Mouse (Mus musculus) kidney, embryonic 15.5 days (tissue): Measurements from ENCODE around the gene Ltb4r1. TPM values are rescaled to one million over a fixed set of nuclear protein-coding genes. Genes with fewer than 3 reads are reported as not detected.

Source experiments
- ATAC-seq: fragments of 200-750 bp; cut with Nextera tagmentation; replicated peaks from 2 replicates; pipeline ENCODE4 v1.8.0; 2017; ENCODE audit warnings: moderate TSS enrichment; ENCODE audit not compliant: low FRiP score
- H3K27ac ChIP-seq: fragments of 300-500 bp; sonication (generic); 2 replicates; pipeline ENCODE4 v1.5.1; 2015; ENCODE audit warnings: mild to moderate bottlenecking, inconsistent platforms
- H3K27me3 ChIP-seq: fragments of 300-500 bp; sonication (generic); 2 replicates; pipeline ENCODE4 v1.6.1; 2015; ENCODE audit warnings: inconsistent platforms
- H3K36me3 ChIP-seq: fragments of 300-500 bp; sonication (generic); 2 replicates; pipeline ENCODE4 v1.6.1; 2015; ENCODE audit warnings: inconsistent platforms
- H3K4me1 ChIP-seq: fragments of 300-500 bp; sonication (generic); 2 replicates; pipeline ENCODE4 v1.6.1; 2015; ENCODE audit warnings: inconsistent platforms
- H3K4me2 ChIP-seq: fragments of 300-500 bp; sonication (generic); 2 replicates; pipeline ENCODE4 v1.6.1; 2015; ENCODE audit warnings: moderate library complexity, mild to moderate bottlenecking, inconsistent platforms
- H3K4me3 ChIP-seq: fragments of 300-500 bp; sonication (generic); replicated peaks from 2 replicates; pipeline ENCODE4 v1.5.1; 2015; ENCODE audit warnings: mild to moderate bottlenecking, inconsistent platforms
- H3K9ac ChIP-seq: fragments of 300-500 bp; sonication (generic); 2 replicates; pipeline ENCODE4 v1.6.1; 2015; ENCODE audit warnings: mild to moderate bottlenecking, inconsistent platforms
- H3K9me3 ChIP-seq: fragments of 300-500 bp; sonication (generic); replicated peaks from 2 replicates; pipeline ENCODE4 v1.6.1; 2016; ENCODE audit warnings: inconsistent platforms
- WGBS: fragments of 180-500 bp; shearing (Covaris S2); methylation state at CpG from one replicate; pipeline ENCODE4 v1.1.7; 2015; ENCODE audit warnings: mixed read lengths; 5-methylcytosine and 5-hydroxymethylcytosine counted together
- polyA plus RNA-seq: library from polyadenylated mRNA; unstranded; fragments of >200 nt; fragmentation: Nextera tagmentation; extraction: Ambion mirVana; gene quantifications from 2 replicates; pipeline ENCODE4 v1.2.1, GENCODE M21; 2015

The Ltb4r1 gene
- polyA plus RNA-seq, 1 experiment from 2014 or later, result 0.73 TPM

DNA sequence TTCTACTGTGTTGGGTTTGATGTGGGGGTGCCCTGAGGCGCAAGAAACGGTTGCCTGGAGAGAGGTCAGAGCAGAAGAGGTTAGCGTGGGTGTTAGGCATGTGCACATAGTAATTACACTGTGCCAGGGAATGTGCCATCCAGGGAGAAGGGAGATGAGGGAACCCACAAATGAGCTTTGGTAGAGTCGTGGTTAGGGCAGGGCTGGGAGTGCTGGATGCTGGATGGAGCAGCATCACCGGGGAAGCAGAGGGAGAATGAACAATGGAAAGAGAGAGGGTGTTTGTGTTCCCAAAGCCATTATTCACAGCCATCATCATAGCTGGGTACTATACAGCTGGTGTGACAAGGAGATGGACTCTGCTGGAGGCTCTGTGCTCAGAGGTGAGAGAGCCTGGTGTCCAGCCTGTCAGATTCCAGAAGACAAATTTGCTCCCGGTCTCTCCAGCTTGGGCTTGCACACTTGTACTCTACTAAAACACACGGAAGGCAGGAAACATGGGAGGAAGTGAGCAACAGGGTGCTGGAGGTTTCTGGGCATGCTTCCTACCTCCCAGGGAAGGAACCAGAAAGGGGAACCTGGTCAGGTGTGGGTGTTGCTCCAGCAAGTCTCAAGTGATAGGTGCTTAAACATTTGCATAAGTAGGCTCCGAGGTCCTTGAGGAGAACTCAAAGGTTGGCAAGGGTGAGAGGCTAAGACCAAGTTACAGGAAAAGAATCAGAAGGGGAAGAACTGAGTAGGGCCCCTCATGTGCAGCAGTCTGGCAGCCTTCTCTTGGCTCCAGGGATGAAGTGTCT is 37.7 kb upstream of the Ltb4r1 start:
- Histone ChIP-seq H3K4me3 (no peak overlapping the region), H3K9ac (no peak overlapping the region), H3K27ac (no peak overlapping the region), H3K4me2 (no peak overlapping the region), H3K4me1 (no peaks in the 10 kb centered on the region), H3K27me3 (0 out of 2 replicates have a peak, but pooled peaks cover 7% of the 10 kb centered on the region), H3K36me3 (no peaks in the 10 kb centered on the region), H3K9me3 (no peaks in the 10 kb centered on the region)
- ATAC-seq, result no peak
- WGBS, result 71% methylated on average over 8 of the region's 8 CpGs

DNA sequence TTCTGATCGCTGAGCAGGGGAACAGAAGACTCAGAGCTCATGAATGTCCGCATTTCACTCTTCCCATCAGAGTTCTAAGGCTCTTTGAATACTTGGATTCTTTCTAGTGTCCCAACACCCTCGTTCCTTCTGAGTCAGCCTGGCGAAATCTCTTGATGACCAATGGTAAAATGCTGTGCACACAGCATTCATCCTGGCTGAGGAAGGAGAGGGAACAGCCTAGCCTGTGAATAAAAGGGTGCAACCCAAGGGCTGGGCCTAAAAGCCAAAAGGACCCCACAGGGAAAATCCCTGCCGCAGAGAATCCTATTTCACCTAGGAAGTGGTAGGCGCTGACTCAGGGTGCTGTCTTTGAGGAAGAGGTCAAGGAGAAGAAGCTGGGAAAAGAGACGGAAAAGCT is 35.6 kb upstream of the Ltb4r1 start:
- no peak overlapping the region for H3K9ac ChIP-seq
- no peaks in the 10 kb centered on the region for H3K9me3 ChIP-seq
- H3K36me3 ChIP-seq, result no peaks in the 10 kb centered on the region
- H3K4me2 ChIP-seq, result no peak overlapping the region
- H3K4me1 ChIP-seq, result peaks cover 4% of the 10 kb centered on the region; the same call in 1 of the 2 replicates
- 0 out of 2 replicates have a peak, but pooled peaks cover 7% of the 10 kb centered on the region for H3K27me3 ChIP-seq
- WGBS, result 84% methylated on average over 7 of the region's 7 CpGs
- H3K27ac ChIP-seq, result no peak overlapping the region
- H3K4me3 ChIP-seq, result no peak overlapping the region
- ATAC-seq, result no peak

DNA sequence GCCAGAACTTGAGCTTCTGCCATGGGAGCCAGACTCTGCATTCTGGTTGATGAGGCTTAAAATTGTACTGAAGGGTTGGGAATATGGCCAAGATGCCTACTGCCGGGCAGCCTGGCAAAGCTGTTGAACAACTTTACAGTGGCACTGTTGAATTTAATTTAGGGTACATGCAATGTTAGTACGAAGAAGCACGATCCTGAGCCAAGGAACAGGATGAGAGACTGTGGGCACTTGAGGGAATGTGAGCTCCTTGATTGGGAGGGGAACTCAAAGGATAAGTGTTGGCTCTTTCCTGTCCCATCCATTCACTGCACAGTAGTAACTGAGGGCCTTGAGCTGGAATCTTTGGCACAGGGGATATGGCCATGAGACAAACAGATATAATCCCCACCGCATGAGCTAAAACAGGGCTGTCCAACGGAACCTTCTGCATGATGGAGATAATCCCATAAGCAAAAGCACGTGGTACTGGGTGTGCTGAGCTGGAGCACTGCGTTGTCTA is 35.2 kb upstream of the Ltb4r1 start:
- no peak overlapping the region for H3K9ac ChIP-seq
- ATAC-seq, result no peak
- H3K27ac ChIP-seq, result no peak overlapping the region
- no peak overlapping the region for H3K4me2 ChIP-seq
- WGBS, result 85% methylated on average over 7 of the region's 7 CpGs
- peaks cover 4% of the 10 kb centered on the region; the same call in 1 of the 2 replicates for H3K4me1 ChIP-seq
- H3K27me3 ChIP-seq, result 0 out of 2 replicates have a peak, but pooled peaks cover 7% of the 10 kb centered on the region
- H3K4me3 ChIP-seq, result no peak overlapping the region
- H3K36me3 ChIP-seq, result no peaks in the 10 kb centered on the region
- no peaks in the 10 kb centered on the region for H3K9me3 ChIP-seq

DNA sequence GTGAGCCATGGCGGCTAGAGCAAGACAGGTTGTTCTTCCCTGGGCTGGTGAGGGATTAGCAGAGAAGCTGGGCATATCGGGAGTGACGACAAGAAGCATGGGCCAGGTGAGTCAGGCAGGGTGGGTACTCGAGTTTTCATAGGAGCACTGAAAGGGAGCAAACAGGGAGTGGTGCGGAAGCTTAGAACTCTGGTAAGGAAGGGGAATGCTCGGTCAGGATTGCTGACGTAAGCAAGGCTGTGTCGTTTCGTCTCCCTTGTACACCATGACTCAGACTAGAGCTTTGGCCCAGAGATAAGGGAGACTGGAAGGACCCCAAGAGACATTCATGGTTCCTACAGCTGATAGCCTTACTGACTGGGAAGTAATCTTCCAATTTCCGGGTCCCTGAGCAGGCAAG is 31.9 kb upstream of the Ltb4r1 start:
- no peaks in the 10 kb centered on the region for H3K9me3 ChIP-seq
- H3K4me3 ChIP-seq, result no peak overlapping the region
- peaks cover 4% of the 10 kb centered on the region; the same call in 1 of the 2 replicates for H3K4me1 ChIP-seq
- WGBS, result 77% methylated on average over 10 of the region's 10 CpGs
- H3K9ac ChIP-seq, result no peak overlapping the region
- no peaks in the 10 kb centered on the region for H3K27me3 ChIP-seq
- peaks cover 12% of the 10 kb centered on the region for H3K36me3 ChIP-seq
- no peak for ATAC-seq
- H3K4me2 ChIP-seq, result no peak overlapping the region
- no peak overlapping the region for H3K27ac ChIP-seq

DNA sequence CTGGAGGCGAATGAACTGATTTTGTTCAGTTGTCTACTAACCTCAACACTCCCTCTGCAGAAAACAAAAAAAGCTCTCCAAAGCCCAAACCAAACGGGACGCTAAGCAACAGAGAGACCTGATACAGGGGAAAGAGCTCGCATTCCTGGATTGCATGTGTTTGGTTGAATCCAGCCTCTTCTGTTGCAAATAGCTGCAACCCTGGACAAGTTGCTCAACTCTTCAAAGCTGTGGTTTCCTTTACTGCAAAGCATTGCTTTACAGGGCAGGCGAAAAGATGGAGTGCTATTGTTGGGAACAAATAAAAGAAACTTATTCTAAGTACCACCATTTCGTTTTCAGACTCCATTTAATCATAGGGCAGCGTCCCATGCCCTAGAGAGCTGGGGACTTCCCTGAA is 30.9 kb upstream of the Ltb4r1 start:
- H3K9ac ChIP-seq, result no peak overlapping the region
- H3K27me3 ChIP-seq, result no peaks in the 10 kb centered on the region
- H3K36me3 ChIP-seq, result peaks cover 22% of the 10 kb centered on the region
- no peak overlapping the region for H3K4me3 ChIP-seq
- no peak overlapping the region for H3K27ac ChIP-seq
- no peak for ATAC-seq
- H3K9me3 ChIP-seq, result no peaks in the 10 kb centered on the region
- WGBS, result 77% methylated on average over 7 of the region's 7 CpGs
- H3K4me1 ChIP-seq, result peaks cover 4% of the 10 kb centered on the region; the same call in 1 of the 2 replicates
- no peak overlapping the region for H3K4me2 ChIP-seq

DNA sequence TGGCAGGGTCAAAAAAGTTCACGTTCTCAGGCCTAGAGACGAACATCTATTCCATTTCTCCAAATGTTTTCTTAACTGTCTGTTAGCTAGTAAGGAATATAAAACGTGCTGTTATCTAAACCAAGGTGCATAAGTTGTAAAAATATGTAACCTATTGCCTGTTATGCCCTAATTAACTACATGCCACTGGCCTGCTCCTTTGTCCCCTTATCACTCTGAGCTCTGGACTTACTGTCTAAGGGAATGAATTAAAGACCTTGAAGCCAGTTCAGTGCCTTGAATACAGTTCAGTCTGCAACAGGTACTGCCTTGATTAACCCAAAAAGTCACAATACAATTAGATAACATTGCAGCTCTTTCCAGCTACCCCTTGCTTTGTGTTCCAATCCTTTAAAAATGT is 30.4 kb upstream of the Ltb4r1 start:
- H3K4me3 ChIP-seq, result no peak overlapping the region
- no peak overlapping the region for H3K27ac ChIP-seq
- H3K4me1 ChIP-seq, result peaks cover 4% of the 10 kb centered on the region; the same call in 1 of the 2 replicates
- no peaks in the 10 kb centered on the region for H3K27me3 ChIP-seq
- peaks cover 27% of the 10 kb centered on the region for H3K36me3 ChIP-seq
- WGBS, result 55% methylated on average over 3 of the region's 3 CpGs
- H3K9ac ChIP-seq, result no peak overlapping the region
- no peak overlapping the region for H3K4me2 ChIP-seq
- no peak for ATAC-seq
- no peaks in the 10 kb centered on the region for H3K9me3 ChIP-seq

DNA sequence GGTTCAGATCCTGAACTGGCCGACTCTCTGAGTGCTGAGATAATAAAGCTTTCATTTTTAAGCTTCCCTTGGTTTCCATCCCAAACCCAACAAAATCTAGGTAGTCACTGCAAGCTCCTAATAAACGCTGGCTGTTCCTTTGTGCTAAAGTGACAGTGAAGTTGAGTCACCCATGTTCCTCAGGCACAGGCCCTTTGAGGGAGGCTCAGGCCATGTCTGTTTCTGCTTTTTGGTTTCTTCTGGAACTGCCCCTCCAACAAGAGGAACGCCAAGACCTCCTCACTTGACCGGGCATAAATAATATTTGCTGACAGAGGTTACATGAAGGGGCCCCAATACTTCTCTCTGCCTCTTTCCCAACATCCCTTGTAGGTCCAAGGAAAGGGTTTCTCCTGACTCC is 30.0 kb upstream of the Ltb4r1 start:
- peaks cover 4% of the 10 kb centered on the region; the same call in 1 of the 2 replicates for H3K4me1 ChIP-seq
- WGBS, result 77% methylated on average over 4 of the region's 4 CpGs
- H3K9ac ChIP-seq, result no peak overlapping the region
- ATAC-seq, result no peak
- H3K9me3 ChIP-seq, result no peaks in the 10 kb centered on the region
- no peak overlapping the region for H3K4me2 ChIP-seq
- no peaks in the 10 kb centered on the region for H3K27me3 ChIP-seq
- H3K36me3 ChIP-seq, result peaks cover 31% of the 10 kb centered on the region
- no peak overlapping the region for H3K27ac ChIP-seq
- H3K4me3 ChIP-seq, result no peak overlapping the region

DNA sequence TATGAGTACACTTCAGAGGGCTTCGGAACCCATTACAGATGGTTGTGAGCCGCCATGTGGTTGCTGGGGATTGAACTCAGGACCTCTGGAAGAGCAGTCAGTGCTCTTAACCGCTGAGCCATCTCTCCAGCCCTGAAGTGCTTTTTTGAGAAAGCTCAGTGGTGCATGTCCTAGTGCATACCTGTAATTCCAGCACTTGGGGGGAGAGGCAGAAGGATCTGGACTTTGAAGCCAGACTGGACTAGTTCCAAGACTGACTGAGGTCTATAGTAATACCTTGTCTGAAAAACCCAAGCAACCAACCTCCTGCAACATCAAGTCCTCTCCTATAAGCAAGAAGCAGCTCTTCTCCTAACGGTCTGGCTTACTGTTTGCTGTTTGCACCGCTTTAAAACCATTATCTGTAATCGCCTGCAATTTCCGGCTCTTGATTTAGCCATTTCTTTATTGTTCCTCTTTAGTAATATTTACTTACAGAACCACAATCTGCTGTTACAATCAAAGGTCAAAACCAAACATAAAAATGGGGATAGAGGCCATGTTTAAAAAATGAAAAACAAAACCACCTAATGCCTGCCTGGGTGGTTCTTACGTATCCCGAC is 28.6 kb upstream of the Ltb4r1 start:
- 0 out of 2 replicates have a peak overlapping the region, but pooled peaks have one; percentile 15 for H3K27ac ChIP-seq
- H3K9ac ChIP-seq, result no peak overlapping the region
- H3K36me3 ChIP-seq, result peaks cover 38% of the 10 kb centered on the region
- H3K4me2 ChIP-seq, result no peak overlapping the region
- WGBS, result 83% methylated on average over 9 of the region's 9 CpGs
- peak; percentile 69; the same call in 1 of the 2 replicates for ATAC-seq
- H3K4me3 ChIP-seq, result no peak overlapping the region
- peaks cover 4% of the 10 kb centered on the region; the same call in 1 of the 2 replicates for H3K4me1 ChIP-seq
- H3K27me3 ChIP-seq, result no peaks in the 10 kb centered on the region
- H3K9me3 ChIP-seq, result no peaks in the 10 kb centered on the region

DNA sequence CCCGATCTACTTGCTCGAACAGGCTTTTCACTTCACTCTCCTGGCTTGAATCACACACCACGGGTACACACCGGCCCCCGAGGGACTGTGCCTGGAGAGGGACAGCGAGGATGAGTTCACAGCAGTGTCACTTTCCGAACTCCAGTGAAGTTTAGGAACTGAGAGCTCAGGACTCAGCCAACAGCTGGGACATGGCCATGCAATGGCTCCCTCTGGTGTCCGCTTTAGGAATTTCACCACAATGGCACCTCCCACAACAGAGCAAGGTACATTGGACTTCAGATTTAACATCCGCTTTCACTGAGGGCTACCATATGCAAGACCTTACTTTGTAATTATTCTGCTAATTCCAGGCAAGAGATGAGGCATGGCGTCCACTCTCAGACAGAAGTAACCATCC is 22.1 kb upstream of the Ltb4r1 start:
- Histone ChIP-seq H3K4me3 (peak overlapping the region; percentile 3), H3K9me3 (no peaks in the 10 kb centered on the region), H3K27ac (no peak overlapping the region), H3K4me2 (peak overlapping the region; percentile 42), H3K36me3 (peaks cover 56% of the 10 kb centered on the region), H3K4me1 (peaks cover 36% of the 10 kb centered on the region), H3K9ac (no peak overlapping the region), H3K27me3 (no peaks in the 10 kb centered on the region)
- ATAC-seq, result peak; percentile 74
- WGBS, result 20% methylated on average over 10 of the region's 10 CpGs

DNA sequence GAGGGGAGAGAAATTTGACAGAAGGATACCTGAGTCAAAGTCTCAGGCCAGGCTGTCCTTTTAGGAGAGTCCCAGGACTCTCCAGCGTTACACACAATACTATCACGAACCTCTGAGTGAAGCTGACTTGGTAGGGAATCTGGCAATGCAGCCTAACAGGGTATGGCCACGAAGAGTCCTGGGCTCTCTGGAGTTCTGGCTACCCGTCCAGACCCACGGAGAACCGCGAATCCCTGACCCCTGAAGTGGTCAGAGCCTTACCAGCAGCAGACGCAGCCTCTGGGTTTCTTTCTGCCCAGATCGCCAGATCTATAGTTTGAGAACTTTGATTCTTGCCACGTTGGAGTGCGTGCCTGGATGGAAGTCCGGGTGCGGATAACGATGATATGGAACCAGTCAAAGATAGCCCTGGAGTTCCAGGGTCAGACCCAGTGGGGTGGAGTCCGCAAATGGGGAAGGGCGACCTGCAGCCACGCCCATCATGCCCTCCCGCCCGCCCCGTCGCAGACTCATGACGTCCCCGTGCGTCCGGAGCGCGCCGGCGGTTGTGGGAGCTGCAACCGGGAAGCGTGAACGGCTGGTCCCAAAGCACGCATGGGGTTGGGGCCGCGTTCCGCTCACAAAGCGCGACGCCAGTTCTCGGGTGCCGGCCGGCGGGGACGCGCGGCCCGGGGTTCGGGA is 20.4 kb upstream of the Ltb4r1 start, which contains the start of the genes Dhrs1 and Nop9:
Dhrs1 (minus strand) TSS at position 511 of the 681 bp plus-strand sequence.
Nop9 (plus strand) TSS at position 514 of the 681 bp plus-strand sequence.
- 1% methylated on average over 48 of the region's 48 CpGs for WGBS
- peaks cover 57% of the 10 kb centered on the region for H3K36me3 ChIP-seq
- peak within 1 kb of the TSS; percentile 84 for H3K9ac ChIP-seq
- peak within 1 kb of the TSS; percentile 96 for H3K4me2 ChIP-seq
- ATAC-seq, result peak; percentile 88
- peak within 1 kb of the TSS; percentile 48 for H3K27ac ChIP-seq
- H3K27me3 ChIP-seq, result no peaks in the 10 kb centered on the region
- peak within 1 kb of the TSS; percentile 75 for H3K4me3 ChIP-seq
- H3K4me1 ChIP-seq, result peaks cover 36% of the 10 kb centered on the region
- H3K9me3 ChIP-seq, result no peaks in the 10 kb centered on the region

DNA sequence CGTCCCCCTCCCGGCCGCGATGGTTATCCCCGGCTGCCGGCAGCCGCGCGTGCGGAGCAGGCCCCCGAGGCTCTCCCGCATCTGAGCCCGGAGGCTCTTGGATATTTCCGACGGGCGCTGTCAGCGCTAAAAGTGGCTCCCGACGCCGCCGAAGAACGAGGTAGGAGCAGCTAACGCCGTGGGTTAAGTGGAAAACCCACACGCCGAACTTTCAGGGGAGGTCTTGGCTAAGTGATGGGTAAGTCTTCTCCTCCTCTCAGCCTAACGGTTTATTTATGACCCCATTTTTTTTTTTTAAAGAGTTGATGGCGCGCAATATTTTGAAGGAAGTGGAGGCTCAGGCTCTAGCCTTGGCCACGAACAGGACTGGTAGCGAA is 19.9 kb upstream of the Ltb4r1 start:
- peak overlapping the region; percentile 75 for H3K4me3 ChIP-seq
- peaks cover 36% of the 10 kb centered on the region for H3K4me1 ChIP-seq
- H3K27me3 ChIP-seq, result no peaks in the 10 kb centered on the region
- peaks cover 57% of the 10 kb centered on the region for H3K36me3 ChIP-seq
- peak overlapping the region; percentile 84 for H3K9ac ChIP-seq
- no peaks in the 10 kb centered on the region for H3K9me3 ChIP-seq
- H3K4me2 ChIP-seq, result peak overlapping the region; percentile 96
- no peak; the same call in 1 of the 2 replicates for ATAC-seq
- peak overlapping the region; percentile 48; the same call in 1 of the 2 replicates for H3K27ac ChIP-seq
- WGBS, result under 1% methylated on average over 31 of the region's 31 CpGs
